Mouse (Mus musculus) MEL-GATA-1-ER (cell line): ENCODE measurements around the gene Lap3.

ENCODE experiments used
- DNase-seq: peaks from one replicate; pipeline ENCODE4 v3.0.0-alpha.2; 2012; ENCODE audit warnings: low read depth; ENCODE audit errors: extremely low read depth

Lap3 gene

GRCm38 (mm10) chr5:45495429-45495975, 2.3 kb downstream of the Lap3 start:
- no peak for DNase-seq

- no peak for DNase-seq
Measured at GRCm38 (mm10) chr5:45496042-45496441, 2.9 kb downstream of the Lap3 start.

GRCm38 (mm10) chr5:45496479-45496878, 3.3 kb downstream of the Lap3 start:
- DNase-seq, result no peak

GRCm38 (mm10) chr5:45496930-45497550, 3.9 kb downstream of the Lap3 start:
- DNase-seq, result no peak

GRCm38 (mm10) chr5:45497564-45497963, 4.4 kb downstream of the Lap3 start:
- peak; percentile 67 for DNase-seq

GRCm38 (mm10) chr5:45510071-45510470, 16.9 kb downstream of the Lap3 start:
- DNase-seq, result no peak

- no peak for DNase-seq
Measured at GRCm38 (mm10) chr5:45512908-45513307, 19.7 kb downstream of the Lap3 start.

GRCm38 (mm10) chr5:45513511-45513910, 20.3 kb downstream of the Lap3 start:
- no peak for DNase-seq

- no peak for DNase-seq
Measured at GRCm38 (mm10) chr5:45514599-45514998, 21.4 kb downstream of the Lap3 start.

- no peak for DNase-seq
Measured at GRCm38 (mm10) chr5:45515151-45515743, 22.1 kb downstream of the Lap3 start.

GRCm38 (mm10) chr5:45519960-45520808, 27.0 kb downstream of the Lap3 start, which contains the start of gene Med28:
TSS of gene Med28 (plus strand) at chr5:45520229.
- peak; percentile 86 for DNase-seq

GRCm38 (mm10) chr5:45520809-45521110, 27.6 kb downstream of the Lap3 start:
- DNase-seq, result no peak

GRCm38 (mm10) chr5:45521601-45522000, 28.4 kb downstream of the Lap3 start:
- DNase-seq, result no peak

- DNase-seq, result no peak
Measured at GRCm38 (mm10) chr5:45525101-45525500, 31.9 kb downstream of the Lap3 start.

GRCm38 (mm10) chr5:45526338-45526737, 33.2 kb downstream of the Lap3 start:
- DNase-seq, result no peak

- DNase-seq, result peak; percentile 63
Measured at GRCm38 (mm10) chr5:45529696-45530095, 36.5 kb downstream of the Lap3 start.

- peak; percentile 30 for DNase-seq
Measured at GRCm38 (mm10) chr5:45534319-45535098, 41.3 kb downstream of the Lap3 start.

GRCm38 (mm10) chr5:45535177-45535576, 42.0 kb downstream of the Lap3 start:
- no peak for DNase-seq

- no peak for DNase-seq
Measured at GRCm38 (mm10) chr5:45539502-45539901, 46.3 kb downstream of the Lap3 start.

- DNase-seq, result no peak
Measured at GRCm38 (mm10) chr5:45543374-45543773, 50.2 kb downstream of the Lap3 start.

GRCm38 (mm10) chr5:45549586-45549985, 56.4 kb downstream of the Lap3 start:
- DNase-seq, result no peak
